Mouse (Mus musculus): ENCODE measurements around the gene Dhx29.

Gene Dhx29

DNA sequence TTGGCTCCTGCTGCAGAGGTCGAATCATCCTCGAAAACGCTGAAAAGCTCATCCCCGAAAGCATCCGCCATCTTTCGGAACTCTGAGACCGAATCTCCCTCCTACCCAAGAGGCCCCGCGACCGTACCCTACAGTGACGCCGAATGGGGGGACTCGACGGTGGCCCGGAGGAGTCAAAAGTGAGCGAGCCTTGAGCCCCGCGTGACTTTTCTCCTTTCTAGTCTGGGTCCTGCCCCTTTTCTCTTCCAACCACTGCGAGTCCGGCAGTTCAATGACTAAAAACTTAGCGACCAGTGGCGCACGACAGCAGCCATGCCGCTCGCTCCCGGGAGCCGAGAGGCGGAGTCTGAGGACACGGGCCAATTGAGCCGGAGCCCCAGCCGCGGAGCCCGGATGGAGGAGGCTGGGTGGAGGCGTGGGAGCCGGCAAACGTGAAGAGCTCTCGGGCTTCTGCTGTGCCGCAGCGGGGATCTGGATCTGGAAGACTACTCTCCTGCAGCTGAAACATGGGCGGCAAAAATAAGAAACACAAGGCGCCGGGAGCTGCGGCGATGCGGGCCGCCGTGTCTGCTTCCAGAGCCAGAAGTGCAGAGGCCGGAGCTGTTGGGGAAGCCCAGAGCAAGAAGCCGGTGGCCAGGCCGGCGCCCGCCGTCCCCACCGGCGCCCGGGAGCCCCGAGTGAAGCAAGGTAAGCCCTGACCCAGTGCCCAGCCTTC, at the start of gene Dhx29, which contains the start of gene Mtrex:
Dhx29 (plus strand) TSS at position 168 of the 715 bp plus-strand sequence.
Mtrex (minus strand) TSS at position 112 of the 715 bp plus-strand sequence.
- DNase-seq (ENCODE audit: low read depth, low spot score), result peak; percentile 93

DNA sequence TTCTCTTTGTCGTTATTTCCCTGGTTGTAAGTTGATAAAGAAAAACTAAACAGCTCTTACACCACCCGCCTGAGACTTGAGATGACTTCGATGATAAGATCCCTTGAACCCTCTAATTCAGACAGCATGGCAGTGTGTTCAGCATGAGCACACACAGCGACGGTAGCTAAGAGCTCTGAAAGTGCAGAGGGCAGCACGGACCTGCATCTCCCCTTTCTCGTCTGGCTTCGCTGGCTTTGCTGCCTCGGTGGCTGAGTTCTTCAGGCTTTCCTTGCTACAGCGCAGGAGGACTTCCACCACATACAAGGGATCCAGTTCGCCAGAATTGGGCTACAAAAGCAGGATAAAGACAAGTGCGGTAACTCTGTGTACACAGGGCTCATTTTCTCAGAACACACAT, 40.0 kb upstream of the Dhx29 start:
- no peak for DNase-seq (ENCODE audit: low read depth, low spot score)

DNA sequence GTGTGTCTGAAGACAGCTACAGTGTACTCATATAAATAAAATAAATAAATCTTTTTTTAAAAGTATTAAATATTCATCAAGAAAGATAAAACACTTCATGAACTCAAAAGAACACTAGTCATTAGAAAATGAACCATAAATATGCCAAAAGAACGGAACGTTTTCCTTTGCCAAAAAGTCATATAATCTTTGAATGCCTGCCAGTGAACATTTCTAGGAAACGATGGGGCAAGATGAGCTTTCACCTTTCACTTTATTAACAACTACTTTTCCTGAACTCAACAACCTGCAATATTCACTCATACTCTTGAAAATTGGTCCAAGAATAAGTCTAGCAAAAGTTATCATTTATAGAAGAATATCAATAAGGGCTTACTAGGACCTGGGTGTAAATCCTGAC, 25.1 kb upstream of the Dhx29 start:
- DNase-seq (ENCODE audit: low read depth, low spot score), result no peak

DNA sequence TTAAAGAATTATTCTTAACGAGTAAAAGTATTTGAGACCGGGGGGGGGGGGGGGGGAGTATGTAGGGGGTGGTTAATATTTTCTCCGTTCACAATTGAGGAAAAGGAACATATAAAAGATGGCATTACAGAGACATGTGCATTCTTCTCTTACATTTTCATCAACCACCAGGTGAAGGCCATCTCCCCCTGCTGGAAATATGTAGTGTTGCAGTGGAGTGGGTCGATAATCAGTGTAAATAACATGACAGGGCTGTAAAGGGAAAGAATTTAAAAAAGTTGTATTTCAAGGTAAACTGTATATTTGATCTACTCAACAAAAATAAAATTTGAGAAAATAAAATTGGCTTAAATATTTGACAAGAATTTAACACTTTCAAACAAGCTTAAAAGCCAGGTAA, 17.6 kb upstream of the Dhx29 start:
- peak; percentile 32 for DNase-seq (ENCODE audit: low read depth, low spot score)

DNA sequence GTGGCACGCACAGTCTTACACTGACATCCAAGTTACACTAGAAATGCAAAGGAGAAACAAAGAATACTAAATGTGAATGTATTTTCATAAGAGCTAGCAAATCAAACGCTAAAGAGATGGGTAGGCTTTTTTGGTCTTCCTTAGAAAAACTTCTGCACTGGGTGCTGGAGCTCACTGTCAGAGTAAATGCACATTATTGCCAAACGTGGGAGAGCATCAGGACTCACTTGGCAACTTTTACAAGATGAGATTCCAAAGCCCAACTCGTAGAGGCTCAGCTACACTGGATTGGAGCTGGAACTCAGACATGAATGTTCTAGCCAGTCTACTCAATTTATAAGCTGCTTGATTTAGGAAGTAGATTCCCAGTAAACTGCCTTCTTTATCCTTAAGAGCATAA, 16.8 kb upstream of the Dhx29 start:
- DNase-seq (ENCODE audit: low read depth, low spot score), result no peak

DNA sequence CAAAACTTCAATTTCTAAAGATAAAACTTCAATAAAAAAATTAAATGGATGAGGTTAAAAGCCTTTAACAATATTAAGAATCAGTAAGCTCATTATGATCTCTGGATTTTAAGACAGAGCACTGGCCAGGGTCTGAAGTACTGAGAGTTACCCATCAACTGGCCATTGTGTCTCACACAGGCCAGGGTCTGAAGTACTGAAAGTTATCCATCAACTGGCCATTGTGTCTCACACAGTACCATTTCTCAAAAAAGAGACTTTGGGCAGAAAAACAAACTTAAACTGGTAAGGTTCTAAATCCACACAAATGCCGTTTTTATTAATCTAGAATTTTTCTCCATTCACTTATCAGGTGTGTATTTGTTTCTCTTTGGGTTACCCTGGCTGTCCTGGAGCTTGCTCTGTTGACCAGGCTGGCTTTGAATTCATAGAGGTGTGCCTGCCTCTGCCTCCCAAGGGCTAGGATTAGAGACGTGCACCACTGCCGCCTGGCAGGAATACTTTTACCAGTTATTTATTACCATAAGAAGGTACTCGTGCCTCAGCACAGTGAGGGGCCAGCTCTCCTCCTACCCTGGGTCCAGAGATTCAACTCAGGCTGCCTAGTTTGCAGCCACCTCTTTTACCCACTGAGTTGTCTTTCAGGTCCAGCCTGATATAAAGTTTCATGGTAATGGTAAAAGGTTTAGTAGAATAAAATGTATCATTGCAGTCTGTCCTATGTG, 8.0 kb upstream of the Dhx29 start:
- DNase-seq (ENCODE audit: low read depth, low spot score), result no peak

DNA sequence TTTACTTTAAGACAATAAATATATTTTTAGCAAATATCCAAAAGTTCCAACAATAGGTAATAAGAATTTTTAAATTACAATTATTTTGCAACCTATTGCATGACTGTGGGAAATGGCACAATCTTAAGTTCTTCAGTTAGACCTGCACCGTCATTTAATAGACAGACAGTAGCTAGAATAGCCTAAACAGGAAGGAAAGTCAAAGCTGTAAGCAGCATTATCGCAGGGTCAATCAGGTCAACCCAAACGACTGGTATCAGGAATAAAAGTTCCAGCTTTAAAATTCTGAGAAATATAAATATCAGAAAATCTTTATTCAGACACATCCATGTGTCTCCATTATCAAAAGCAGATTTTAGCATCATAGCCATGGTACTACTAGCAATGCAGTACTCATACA, 6.3 kb upstream of the Dhx29 start:
- DNase-seq (ENCODE audit: low read depth, low spot score), result no peak

DNA sequence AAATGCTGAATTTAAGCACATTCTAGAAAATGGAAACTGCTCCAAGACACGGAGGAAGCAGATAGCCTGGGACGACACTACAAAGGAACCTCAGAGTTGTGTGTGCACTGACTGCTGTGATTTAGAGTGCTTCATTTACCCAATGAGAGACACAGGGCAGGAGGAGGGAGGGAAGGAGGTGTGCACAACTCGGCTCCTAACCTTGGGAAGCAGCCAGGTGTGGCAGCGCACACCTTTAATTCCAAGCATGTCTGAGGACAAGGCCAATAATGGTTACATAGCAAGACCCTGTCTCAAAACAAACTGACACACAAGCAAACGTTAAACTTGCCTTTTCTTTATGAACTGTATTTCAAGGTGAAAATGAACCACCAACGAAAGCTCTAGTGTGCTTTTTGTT, 2.0 kb upstream of the Dhx29 start:
- no peak for DNase-seq (ENCODE audit: low read depth, low spot score)

DNA sequence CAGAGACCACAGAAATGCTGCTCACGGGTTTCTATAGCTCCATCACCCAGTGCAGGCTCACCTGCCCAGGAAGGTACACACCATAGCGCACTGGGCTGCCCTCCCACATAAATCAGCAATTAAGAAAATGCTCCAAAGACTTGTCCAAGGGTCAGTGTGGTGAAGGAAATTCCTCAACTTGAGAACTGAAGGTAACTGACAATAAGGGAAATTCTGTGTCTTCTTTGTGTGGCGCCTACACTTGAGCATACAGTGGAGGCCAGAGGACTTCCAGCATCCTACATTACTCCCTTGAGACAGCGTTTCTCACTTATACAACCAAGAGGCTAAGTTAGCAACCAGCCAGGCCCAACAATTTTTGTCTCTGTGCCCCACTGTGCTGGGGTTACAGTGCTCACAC, 1.3 kb upstream of the Dhx29 start:
- no peak for DNase-seq (ENCODE audit: low read depth, low spot score)

DNA sequence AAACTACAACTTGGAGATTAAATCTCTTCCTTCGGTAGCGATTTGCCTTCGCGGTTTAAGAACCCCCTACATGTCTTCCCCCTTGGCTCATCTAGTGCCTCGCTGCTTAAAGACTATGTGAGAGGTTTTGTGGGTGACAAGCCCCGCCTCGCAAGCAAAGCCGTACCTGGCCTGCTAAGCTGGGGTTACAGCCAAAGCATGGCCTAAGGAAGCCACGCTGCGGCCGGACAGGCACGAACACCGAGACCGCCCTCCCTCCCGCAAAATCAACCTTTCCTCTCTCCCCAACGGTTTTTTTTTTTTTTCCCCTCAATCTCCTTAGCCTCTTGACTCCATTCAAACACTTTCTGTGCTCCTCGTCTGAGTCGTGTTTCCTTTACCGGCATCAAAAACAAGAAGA, 458 bp upstream of the Dhx29 start:
- DNase-seq (ENCODE audit: low read depth, low spot score), result peak; percentile 8

DNA sequence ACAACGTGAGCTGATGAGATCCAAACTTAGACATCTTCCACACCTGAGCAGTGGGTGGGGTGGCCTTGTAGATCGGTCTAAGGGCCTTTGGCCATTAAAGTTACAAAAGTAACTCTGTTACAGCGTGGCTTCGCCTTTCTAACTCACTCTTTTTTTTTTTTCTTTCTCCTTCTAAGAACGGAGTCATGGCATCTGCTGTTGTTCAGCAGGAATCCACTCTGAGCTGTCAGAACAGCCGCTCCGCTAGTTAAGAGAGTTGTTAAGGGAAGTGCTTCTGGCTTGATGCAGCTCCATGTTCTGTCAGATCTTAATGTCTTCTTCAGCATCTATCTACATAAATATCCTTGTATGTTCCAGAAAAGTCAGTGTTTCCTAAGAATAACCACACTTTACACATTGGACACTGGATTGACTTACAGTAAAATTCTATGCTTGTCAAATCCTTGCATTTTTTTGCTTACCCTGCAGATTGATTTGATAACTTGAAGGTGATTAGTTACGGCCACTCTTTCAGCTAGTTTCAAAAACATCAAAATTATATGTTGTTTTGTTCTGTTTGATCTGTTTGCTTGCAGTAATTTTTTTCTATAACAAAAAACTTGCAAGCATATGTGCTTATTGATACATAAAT, 899 bp downstream of the Dhx29 start:
- DNase-seq (ENCODE audit: low read depth, low spot score), result no peak

DNA sequence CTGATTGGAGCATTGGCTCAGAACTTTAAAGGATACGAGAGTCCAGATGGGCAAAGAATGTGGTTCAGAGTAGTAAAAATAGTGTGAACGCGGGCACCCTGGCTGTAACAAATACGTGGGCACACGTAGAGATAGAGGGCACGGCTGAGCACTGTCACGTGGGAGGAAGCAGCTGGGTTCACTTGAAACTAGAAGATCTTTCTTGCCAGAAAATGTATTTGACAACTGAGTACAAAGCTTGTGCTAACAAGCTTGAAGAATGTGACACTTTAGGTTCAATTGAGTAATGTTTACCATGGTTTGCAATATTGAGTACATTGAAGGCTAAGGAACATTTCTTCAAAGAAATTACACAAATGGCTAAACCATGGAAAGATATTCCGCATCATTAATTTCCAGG, 10.9 kb downstream of the Dhx29 start:
- DNase-seq (ENCODE audit: low read depth, low spot score), result no peak

DNA sequence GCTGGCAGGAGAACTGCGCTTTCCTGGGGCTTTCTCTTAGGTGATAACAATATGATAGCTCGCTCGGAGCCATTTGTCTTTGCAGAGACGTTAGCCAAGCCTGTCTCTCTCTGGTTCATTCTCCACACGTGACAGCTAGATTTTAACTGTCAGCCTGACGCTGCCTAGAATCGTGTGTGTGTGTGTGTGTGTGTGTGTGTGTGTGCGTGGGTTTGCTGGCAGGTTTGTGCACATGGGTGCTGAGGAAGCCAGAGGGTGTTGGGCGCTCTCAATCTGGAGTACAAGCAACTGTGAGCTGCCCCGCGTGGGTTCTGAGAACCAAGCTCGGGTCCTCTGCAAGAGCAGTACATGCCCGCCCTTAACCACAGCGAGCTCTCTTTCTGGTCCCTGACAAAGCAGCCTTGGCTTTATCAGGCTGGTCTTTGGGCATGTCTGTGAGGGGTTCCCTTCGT, 14.7 kb downstream of the Dhx29 start:
- DNase-seq (ENCODE audit: low read depth, low spot score), result no peak

DNA sequence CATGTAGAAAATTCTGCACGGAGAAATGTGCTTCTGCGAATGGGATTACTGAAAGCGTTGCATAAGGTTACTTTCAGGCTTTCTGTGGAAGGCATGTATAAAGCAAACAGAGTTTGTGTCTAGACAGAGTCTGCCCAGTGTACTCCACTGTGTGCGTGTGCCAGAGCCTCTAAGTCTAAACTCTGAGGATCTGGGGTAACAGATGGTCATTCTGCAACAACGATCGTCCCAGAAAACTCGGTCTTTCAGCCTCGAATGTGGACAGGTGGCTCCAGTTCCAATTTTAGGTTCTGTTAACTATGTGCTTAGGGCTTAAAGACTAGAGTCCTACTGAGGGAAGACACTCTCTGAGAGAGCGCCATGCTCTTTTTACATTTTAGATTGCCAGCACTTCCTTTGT, 18.1 kb downstream of the Dhx29 start:
- no peak for DNase-seq (ENCODE audit: low read depth, low spot score)

DNA sequence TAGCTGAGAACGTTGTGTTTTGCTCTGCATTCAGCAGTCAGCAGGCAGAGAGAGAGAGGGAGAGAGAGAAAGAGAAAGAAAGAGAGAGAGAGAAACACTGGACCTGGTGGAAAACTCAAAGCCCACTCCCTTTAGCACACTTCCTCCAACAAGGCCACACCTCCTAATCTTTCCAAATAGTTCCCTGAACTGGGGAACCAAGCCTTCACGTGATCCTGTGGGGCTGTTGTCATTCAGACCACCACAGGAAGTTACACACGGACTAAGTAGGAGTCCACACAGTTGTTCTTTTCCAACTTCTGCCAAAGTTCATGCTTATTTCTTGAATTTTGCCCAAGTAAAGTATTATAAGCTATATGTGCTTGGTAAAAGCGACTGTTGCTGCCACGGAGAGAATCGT, 18.6 kb downstream of the Dhx29 start:
- DNase-seq (ENCODE audit: low read depth, low spot score), result no peak

DNA sequence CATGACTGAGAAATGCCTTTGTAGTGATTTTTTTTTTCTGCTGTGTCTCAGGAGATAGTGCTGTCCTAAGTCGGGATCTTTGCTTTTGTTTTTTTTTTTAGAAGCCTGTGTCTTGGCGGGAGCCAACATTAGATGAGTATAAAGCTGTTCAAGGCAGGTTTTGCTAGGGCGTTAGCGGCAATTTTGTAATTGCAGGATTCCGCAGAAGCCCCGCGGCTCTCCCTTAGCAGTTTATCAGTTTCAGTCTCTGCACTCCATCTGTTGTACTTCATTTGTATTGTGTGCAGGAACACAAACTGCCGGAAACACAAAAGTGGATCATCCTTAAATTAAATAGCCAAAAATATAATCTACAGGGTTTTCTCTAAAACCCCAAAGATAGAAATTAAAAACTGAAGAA, 26.8 kb downstream of the Dhx29 start:
- DNase-seq (ENCODE audit: low read depth, low spot score), result no peak

DNA sequence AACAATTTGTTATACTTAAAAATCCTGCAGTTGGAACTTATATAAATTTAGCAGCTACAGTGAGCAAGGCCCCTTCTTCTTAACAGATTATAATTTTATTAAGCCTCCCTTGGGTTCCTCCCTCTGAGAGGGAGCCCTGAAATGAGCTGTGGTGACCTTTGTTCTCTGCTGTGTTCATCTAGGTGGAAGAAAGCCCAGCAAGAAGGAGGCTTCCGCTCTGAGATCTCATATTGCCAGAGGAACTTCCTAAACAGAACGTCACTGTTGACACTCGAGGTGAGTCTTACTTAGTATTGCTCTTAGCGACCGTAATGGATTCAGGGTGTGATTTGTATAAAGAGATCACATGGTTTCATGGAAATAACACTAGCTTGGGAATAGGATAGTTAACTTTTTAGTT, 35.8 kb downstream of the Dhx29 start:
- DNase-seq (ENCODE audit: low read depth, low spot score), result no peak

DNA sequence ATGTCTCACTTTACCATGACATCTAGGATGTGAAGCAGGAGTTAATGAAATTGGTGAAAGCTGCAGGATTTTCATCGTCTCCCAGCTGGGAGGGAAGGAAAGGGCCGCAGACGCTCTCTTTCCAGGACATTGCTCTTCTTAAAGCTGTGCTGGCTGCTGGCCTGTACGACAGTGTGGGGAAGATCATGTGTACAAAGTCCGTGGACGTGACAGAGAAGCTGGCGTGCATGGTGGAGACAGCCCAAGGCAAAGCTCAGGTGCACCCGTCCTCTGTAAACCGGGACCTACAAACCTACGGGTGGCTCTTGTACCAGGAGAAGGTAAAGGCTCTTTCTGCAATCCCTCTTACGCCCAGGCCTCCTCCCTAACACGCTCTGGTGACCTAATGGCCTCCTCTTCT, 37.2 kb downstream of the Dhx29 start:
- no peak for DNase-seq (ENCODE audit: low read depth, low spot score)

DNA sequence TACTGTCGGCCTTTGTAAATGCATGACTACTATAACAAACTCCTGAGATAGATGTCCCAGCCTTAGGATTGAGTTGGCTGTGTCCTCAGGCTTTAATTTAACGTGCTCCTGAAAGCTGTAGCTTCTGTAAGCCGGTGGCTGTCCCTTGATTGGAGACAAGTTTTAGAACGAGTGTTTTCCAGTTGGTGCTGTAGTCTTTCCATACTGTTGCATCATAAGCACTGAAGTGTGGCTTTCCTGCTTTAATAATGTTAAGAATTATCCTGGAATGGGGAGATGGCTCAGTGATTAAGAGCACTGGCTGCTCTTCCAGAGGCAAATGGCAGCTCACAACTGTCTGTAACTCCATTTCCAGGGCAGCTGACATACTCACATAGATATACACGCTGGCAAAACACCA, 40.0 kb downstream of the Dhx29 start:
- no peak for DNase-seq (ENCODE audit: low read depth, low spot score)

DNA sequence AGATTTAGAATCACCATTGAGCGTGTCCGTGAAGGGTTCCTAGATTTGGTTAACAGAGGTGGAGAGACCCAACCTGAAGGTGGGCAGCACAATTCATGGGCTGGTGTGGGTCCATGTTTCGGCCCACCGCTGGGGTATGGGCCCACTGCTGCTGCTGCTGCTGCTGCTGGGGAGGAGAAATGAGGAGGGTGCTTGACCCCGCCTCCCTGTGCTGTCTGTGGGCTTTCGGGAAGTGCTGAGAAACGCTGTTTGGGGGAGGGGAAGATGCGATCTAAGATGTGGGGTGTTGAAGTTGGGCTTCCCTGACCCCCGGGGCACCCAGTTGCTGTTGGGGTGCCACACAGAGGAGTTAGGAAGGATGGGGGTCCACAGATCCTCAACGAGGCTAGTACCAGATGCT, 49.5 kb downstream of the Dhx29 start:
- no peak for DNase-seq (ENCODE audit: low read depth, low spot score)

DNA sequence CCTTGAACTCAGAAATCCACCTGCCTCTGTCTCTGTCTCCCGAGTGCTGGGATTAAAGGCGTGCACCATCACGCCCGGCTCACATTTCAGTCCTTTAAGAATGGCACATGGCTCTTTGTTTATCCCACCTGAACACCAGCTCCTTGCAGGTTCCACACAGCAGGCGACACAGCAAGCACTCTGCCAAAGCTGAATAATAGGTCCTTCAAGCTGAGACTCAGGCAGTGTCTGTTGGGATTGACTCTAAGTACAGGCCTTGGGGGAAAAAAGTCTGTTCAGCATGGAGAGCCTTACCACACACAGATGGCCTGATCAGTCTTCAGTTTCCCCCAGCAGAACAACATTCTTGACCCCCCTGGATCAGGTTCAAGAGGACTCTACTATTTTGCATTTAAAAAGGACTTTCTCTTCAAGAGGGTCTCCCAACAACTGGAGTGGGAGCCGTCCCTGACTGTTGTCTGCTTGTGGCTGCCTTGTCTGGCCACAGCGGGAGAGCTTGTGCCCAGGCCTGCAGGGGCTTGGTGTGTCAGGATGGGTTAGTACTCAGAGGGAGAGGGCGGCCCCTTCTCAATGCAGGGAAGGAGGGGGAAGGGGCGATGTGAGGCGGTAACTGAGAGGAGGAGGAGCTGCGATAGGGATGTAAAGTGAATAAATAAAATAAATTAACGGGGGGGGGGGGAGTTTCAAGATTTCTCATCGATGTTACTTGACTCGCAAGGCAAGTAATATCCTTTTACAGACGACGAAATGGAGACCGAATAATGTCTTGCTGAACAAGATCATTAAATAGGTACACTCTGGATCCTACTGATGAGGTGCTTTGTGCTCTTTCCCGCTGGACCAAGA, 58.6 kb downstream of the Dhx29 start:
- no peak for DNase-seq (ENCODE audit: low read depth, low spot score)

DNA sequence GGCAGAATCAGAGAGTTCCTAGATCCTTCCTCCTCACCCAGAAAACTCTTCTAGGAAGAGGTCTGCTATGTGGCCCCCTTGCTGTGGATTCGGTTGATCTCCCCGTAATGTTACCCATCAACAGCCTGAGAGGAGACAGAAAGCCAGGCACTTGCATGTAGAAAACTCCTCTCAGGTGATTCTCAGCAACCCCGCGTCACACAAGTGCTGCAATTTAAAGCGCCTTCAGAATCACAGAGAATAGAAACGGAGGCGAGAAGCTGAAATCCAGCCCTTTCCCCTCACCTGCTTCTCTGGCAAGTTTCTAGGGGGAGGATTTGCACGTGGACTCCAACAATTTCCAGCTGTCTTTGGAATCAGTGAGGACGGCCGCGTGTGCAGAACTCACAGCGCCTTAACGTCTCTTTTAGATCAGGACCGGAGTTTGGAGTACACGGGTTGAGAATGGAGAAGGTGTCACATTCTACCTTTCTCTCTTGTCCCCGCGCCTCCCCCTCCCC, 59.2 kb downstream of the Dhx29 start:
- DNase-seq (ENCODE audit: low read depth, low spot score), result no peak

Data from retina, adult 2 months (tissue).